Mouse (Mus musculus) bone marrow macrophage, adult 2 months (primary cell): ENCODE measurements at regions not wholly inside any gene's neighbourhood (a gene's known extent, or its start where the extent isn't known, plus 50 kb on each side); places are given as distances from the start of the nearest gene placed in this dataset.

Experiments
- CTCF ChIP-seq: IDR thresholded peaks from 2 replicates; pipeline ENCODE4 v1.5.1; 2012; ENCODE audit warnings: low read depth, mild to moderate bottlenecking, low read length, moderate library complexity
- POLR2A ChIP-seq: IDR thresholded peaks from 2 replicates; pipeline ENCODE4 v1.6.1; 2012; ENCODE audit warnings: mild to moderate bottlenecking, low read depth, low read length, borderline replicate concordance

DNA sequence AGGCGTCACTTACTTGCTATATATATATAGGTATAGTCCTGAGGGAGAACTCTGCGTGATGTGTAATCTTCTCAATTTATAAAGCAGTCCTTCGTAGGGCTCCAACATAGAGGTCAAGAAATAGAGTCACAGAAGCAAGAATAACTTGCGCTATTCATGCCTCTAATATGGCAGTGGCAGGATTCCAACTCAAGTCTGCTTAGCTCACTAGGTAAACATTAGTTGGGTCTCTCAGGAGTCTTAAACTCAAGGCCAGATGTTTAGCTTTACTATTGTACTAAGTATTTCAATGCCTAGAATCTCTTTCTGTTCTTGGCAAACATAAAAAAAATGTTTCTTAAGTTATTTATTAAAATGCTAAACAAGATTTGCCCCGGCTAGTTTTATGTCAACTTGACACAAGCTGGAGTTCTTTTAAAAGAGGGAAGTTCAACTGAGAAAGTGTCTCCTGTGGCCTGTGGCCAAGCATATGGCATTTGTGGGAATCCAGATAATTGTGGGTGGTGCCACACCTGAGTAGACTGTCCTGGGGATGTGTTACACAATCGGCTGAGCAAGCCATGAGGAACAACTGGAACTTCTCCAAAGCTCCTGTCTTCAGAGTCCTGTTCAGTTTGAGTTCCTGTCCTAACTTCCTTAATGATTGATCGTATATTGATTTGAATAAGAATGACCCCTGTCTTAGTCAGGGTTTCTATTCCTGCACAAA lies 220.9 kb downstream of the Pten start:
- TF ChIP-seq CTCF (no peak), POLR2A (no peak)
